Mouse (Mus musculus) G1E (cell line): Measurements from ENCODE around the gene Magi2.

ENCODE experiments used
- CTCF ChIP-seq: IDR thresholded peaks from 2 replicates; pipeline ENCODE4 v1.5.1; 2012; ENCODE audit warnings: low read depth, low read length, inconsistent platforms, mixed read lengths
- GATA1 ChIP-seq: IDR thresholded peaks from 2 replicates; pipeline ENCODE4 v1.6.1; 2012; ENCODE audit warnings: borderline replicate concordance, low read length, inconsistent platforms, mixed read lengths

GRCm38 (mm10) chr5:20320970-20321369, 1094.1 kb downstream of the Magi2 start:
- no peak for TF ChIP-seq CTCF
- no peak for TF ChIP-seq GATA1
